Mouse (Mus musculus): Measurements from ENCODE around the gene Brap.

- TF ChIP-seq CTCF (IDR thresholded peaks at IDR 0.05) (no peak), POLR2A (IDR thresholded peaks at IDR 0.05; ENCODE audit: insufficient read depth, low read depth, low read length) (no peak)
Measured at GRCm38 (mm10) chr5:121639601-121640000, 20.8 kb upstream of the Brap start.

Measured in heart, adult 2 months (tissue).